Mouse (Mus musculus) inflammation-experienced regulatory T-cells, adult 6 months (primary cell): Measurements from ENCODE around the gene Cntrob. TPM values are rescaled to one million over a fixed set of nuclear protein-coding genes. Genes with fewer than 3 reads are reported as not detected.

Experiments
- polyA plus RNA-seq, 3 experiments: library from polyadenylated mRNA; unstranded; fragments of 100-300 nt; shearing (Covaris generic); gene quantifications; one replicate each; pipeline ENCODE4 v1.2.1; 2017

The Cntrob gene
- polyA plus RNA-seq, 3 experiments from 2014 or later: 7.4 to 9.9 (median 7.5) TPM

Other genes with a start within 250 kb of the Cntrob start
- gene Vamp2, start 235.3 kb downstream of the Cntrob start, polyA plus RNA-seq: 10 to 100 TPM; 26.9 to 31.5 (median 27.3) TPM
- 1 to 10 TPM; 5.2 to 6.2 (median 6.1) TPM for gene Per1, start 228.6 kb downstream of the Cntrob start, polyA plus RNA-seq
- gene Hes7, start 203.4 kb downstream of the Cntrob start, polyA plus RNA-seq: not detected
- gene 9130213A22Rik, start 201.2 kb downstream of the Cntrob start, polyA plus RNA-seq: under 1 TPM in 1 of 3 experiments, not detected in 2; 0.63 TPM
- gene Aloxe3, start 197.9 kb downstream of the Cntrob start, polyA plus RNA-seq: under 1 TPM in 1 of 3 experiments, not detected in 2; 0.13 TPM
- gene Alox12b, start 166.8 kb downstream of the Cntrob start, polyA plus RNA-seq: not detected
- 1 to 10 TPM; 3.7 to 5.0 (median 3.9) TPM for gene Alox8, start 125.9 kb downstream of the Cntrob start, polyA plus RNA-seq
- under 1 TPM; 0.14 to 0.38 (median 0.17) TPM for gene Gucy2e, start 86.7 kb downstream of the Cntrob start, polyA plus RNA-seq
- gene Trappc1, start 205 bp upstream of the Cntrob start, polyA plus RNA-seq: 100 to 1,000 TPM; 107 to 109 (median 107) TPM
- gene Kcnab3, start 2.5 kb upstream of the Cntrob start, polyA plus RNA-seq: 1 to 10 TPM in 1 of 3 experiments, under 1 TPM in 2; 0.34 to 2.0 (median 0.99) TPM
- 1 to 10 TPM; 2.5 to 5.9 (median 4.8) TPM for gene Rnf227, start 16.7 kb upstream of the Cntrob start, polyA plus RNA-seq
- gene Chd3, start 45.6 kb upstream of the Cntrob start, polyA plus RNA-seq: 10 to 100 TPM; 30.0 to 68.3 (median 60.9) TPM
- 100 to 1,000 TPM; 108 to 130 (median 112) TPM for gene Naa38, start 71.7 kb upstream of the Cntrob start, polyA plus RNA-seq
- 10 to 100 TPM; 13.9 to 20.0 (median 18.4) TPM for gene Cyb5d1, start 71.9 kb upstream of the Cntrob start, polyA plus RNA-seq
- gene Tmem88, start 74.5 kb upstream of the Cntrob start, polyA plus RNA-seq: 1 to 10 TPM in 1 of 3 experiments, under 1 TPM in 2; 0.40 to 1.0 (median 0.74) TPM
- gene Kdm6b, start 89.9 kb upstream of the Cntrob start, polyA plus RNA-seq: 10 to 100 TPM; 20.7 to 39.7 (median 35.5) TPM
- under 1 TPM in 1 of 3 experiments, not detected in 2; 0.21 TPM for gene Dnah2, start 225.3 kb upstream of the Cntrob start, polyA plus RNA-seq
- gene Efnb3, start 236.4 kb upstream of the Cntrob start, polyA plus RNA-seq: under 1 TPM in 2 of 3 experiments, not detected in 1; 0.11 to 0.22 TPM